Mouse (Mus musculus) layer of hippocampus, adult 18-20 months (tissue): ENCODE measurements around the gene Cacng2. TPM values are rescaled to one million over a fixed set of nuclear protein-coding genes. Genes with fewer than 3 reads are reported as not detected.

Experiments
- DNase-seq, 2 experiments: peaks; one replicate each; pipeline ENCODE4 v3.0.0; 2022; ENCODE audit warnings: low spot score in 2 of 2
- total RNA-seq, 2 experiments: library from RNA; stranded (reverse); gene quantifications; 2 replicates each; pipeline ENCODE4 v1.2.3; 2021

Gene Cacng2
- total RNA-seq, 2 experiments from 2014 or later = 34.4 to 34.9 TPM

- no peak for DNase-seq
Measured at GRCm38 (mm10) chr15:78082841-78083572, 36.8 kb downstream of the Cacng2 start.

GRCm38 (mm10) chr15:78082149-78082548 lies 37.7 kb downstream of the Cacng2 start:
- no peak for DNase-seq

DNA sequence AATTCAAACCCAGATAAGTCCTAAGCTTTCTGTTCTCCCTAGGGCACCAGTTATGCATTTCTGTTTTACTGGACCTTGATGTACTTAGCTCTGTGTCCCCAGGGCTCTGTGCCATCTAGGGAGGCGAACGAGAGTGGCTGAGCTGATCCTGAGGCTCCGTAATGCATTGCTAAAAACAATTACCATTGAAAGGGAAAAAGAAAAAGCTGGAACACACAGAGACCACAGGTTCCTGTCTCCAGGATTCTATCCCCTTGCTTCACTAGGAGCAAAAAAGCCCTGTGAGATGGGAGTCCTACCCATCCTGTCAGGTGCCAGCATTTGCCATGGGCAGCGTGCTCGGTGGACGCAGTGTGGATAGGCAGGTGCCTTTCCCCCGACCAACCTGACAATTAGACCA lies 38.4 kb downstream of the Cacng2 start:
- no peak for DNase-seq

DNA sequence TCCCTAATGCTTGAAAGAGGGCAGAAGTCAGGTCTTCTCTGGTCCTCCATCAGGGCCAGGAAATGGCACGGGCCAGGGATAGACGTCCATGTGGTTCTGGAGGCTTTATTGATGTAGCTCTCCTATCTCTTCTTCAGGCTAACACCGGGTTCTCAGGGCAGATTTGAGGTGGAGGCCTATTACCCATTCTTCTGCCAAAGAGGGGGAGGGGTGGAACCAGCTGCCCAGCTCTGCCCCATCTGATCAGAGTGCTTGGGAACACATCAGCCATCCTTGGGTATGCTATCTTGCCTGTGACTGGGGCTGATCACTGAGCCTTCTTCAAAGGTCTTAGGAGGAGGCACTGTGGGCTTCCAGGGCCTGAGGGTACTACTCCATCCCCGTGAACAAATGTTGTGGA lies 39.5 kb downstream of the Cacng2 start:
- DNase-seq = no peak

GRCm38 (mm10) chr15:78078776-78079628 lies 40.8 kb downstream of the Cacng2 start:
- DNase-seq = no peak

DNA sequence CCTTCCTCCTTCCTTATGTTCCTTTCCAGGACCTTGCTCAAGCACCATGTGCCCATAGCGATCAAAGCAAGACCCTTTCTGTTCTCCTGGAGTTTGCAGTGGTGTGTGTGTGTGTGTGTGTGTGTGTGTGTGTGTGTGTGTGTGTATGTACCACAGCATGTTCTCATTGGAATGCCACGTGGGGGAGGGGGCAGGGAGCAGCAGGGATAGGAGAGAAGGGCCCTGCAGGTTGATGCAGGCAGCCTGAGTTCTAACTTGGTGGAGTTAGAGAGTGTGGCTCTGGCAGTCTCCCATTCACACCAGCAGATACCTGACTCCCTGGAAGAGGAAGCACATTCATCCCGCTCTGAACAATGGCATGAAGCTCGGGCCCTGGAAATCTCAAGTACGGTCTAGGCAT lies 41.6 kb downstream of the Cacng2 start:
- no peak for DNase-seq

- no peak for DNase-seq
Measured at GRCm38 (mm10) chr15:78075921-78076320, 43.9 kb downstream of the Cacng2 start.

DNA sequence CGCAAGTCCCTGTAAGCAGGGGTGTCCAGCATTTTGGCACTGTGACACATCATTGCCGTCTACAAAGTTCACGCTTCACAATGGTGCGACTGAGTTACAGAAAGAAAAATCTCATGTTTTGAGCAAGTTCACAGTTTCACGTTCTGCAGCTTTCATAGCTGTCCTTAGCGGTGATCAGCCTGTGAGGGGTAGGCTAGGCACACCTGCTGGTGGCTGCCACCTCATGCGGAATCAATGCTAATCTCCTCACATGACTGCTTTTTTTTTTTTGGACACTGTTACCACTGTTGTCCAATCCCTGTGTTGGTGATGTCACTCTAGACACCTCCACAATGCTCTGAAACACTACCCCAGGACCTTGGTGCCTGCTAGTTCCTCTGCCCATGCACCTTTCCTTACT lies 46.7 kb downstream of the Cacng2 start:
- DNase-seq = no peak

GRCm38 (mm10) chr15:78066475-78066874 lies 53.4 kb downstream of the Cacng2 start:
- no peak for DNase-seq

DNA sequence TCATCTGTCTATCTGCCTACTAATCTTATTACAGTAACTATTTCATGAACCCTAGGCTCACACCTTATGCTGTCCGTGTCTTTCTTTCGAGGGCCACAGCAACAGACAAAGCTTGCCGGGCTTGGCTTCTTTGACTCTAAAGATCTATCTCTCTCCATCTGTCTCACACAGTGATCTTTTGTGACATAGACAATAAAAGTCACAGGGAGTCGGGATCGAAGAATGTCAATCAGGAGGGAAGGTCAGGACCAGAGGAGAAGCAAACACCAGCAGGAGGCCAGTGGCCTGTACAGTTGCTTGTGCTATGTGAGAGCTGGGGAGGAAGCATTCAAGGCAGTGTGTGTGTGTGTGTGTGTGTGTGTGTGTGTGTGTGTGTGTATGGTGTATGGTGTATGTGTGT lies 54.3 kb downstream of the Cacng2 start:
- no peak for DNase-seq

DNA sequence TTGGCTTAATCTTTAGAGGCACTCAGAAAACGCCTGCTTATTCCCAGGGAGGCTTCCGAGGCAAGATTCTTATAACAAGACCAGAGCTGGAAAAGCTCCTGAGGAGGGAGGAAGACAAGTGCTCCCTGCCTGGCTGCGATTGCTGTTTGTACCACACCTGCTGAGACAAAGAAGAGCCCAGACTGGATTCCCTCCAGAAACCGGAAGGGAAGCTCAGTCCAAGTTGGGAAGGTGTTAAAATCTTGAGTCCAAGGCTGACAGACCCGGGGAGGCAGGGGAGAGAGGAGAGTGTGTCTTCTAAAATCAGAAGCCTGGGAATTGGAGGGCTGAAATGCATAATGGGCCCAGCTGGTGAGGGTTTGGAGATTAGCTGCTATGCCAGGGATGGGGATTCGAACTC lies 55.5 kb downstream of the Cacng2 start:
- DNase-seq = no peak

DNA sequence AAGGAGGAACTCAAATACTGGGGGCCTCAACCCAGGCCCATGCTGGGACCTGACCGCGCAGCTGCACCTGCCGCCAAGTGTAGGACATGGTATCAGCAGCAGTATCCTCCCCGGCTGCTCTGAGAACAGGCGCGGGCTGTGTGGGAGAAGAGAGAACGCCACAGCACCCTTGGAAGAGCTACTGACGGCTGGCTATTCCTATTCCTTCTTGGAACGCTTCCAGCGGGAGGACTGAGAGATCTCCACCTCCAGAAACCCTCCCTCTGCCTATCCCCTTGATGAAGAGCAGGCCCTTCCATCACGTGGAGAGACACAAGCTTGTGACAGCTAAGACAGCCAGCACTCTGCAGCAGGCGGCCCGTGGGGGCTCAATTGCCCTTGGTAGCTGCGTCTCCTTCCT lies 57.4 kb downstream of the Cacng2 start:
- DNase-seq = peak in 1 of 2 experiments; percentile 29

- DNase-seq = no peak
Measured at GRCm38 (mm10) chr15:78056930-78057329, 62.9 kb downstream of the Cacng2 start.

- DNase-seq = peak in 1 of 2 experiments; percentile 22
Measured at GRCm38 (mm10) chr15:78050682-78051081, 69.1 kb downstream of the Cacng2 start.

DNA sequence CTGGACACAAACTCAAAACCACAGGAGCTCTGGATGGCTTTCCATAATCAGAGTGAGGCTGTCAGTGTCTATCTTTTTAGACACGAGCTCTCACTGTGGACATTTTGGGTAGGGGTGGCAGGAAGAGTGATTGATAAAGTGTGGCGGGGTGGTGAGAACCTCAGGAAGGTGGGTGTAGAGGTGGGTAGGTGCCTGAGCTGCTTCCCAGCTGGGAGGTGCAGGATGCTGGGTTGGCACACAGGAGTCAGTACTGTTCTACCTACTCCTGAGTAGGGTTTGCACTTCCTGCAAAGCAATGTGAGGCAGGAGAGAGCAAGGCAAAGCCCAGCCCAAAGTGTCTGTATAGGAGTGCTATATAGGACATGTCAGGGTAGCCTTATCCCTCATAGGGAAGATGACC lies 69.9 kb downstream of the Cacng2 start:
- DNase-seq = no peak

GRCm38 (mm10) chr15:78045842-78046241 lies 74.0 kb downstream of the Cacng2 start:
- DNase-seq = no peak

DNA sequence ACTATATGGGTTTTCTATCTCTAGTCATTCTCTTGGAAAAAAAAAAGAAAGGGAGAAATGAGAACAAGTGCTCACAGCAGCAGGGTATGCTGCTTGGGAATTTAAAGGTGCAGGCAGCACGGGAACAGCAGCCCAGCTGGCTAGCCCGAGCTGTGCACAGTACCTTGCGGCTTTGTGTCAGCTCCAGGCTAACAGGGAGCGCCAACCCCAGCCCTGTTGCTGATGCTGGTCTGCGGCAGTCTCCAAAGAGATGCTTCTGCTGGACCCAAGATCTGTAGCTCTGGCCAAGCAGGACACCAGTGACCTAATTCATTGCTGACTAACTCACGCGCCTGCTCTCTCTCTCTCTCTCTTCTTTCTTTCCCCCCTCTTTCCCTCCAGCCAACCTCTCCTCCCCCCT lies 74.5 kb downstream of the Cacng2 start:
- no peak for DNase-seq

- DNase-seq = peak; percentile 32 to 52
Measured at GRCm38 (mm10) chr15:78044826-78045225, 75.0 kb downstream of the Cacng2 start.

DNA sequence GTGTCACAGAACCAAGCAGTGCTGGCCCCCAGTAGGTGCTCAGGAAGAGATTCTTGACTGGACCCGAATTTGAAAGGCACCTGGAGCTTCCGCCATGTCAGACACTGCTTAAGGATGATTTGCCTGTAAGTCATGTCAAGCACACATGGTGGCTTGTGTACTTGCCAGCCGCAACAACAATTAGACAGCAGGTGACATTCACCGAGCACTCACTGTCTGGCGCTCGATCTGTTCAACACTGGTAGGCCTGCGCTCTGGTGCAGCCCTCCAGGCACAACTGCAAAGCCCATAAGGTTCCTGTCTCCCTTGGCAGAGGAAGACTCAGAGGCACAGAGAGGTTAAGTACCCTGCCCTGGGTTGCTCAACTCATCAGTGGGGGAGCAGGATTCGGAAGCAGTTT lies 77.1 kb downstream of the Cacng2 start:
- peak in 1 of 2 experiments; percentile 34 for DNase-seq

- no peak for DNase-seq
Measured at GRCm38 (mm10) chr15:78037626-78038025, 82.2 kb downstream of the Cacng2 start.

- DNase-seq = no peak
Measured at GRCm38 (mm10) chr15:78036586-78036985, 83.2 kb downstream of the Cacng2 start.

DNA sequence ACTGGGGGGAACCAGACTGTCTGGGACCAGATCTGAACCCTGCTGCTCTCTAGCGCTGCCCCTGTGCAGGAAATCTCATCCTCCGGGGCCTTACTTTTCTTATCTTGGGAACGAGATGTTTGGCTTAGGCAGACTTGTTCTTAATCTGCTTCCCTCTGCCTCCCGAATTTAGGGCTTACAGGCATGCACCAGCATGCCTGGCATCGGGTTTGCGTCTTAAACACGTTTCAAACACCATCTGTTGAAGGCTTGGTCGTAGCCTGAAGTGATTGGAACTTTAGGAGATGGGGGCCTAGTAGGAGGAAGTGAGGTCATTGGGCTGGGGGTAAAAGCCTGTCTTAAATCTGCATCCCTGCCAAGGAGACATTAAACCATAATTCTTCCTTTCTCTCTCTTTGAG lies 89.9 kb downstream of the Cacng2 start:
- DNase-seq = no peak

DNA sequence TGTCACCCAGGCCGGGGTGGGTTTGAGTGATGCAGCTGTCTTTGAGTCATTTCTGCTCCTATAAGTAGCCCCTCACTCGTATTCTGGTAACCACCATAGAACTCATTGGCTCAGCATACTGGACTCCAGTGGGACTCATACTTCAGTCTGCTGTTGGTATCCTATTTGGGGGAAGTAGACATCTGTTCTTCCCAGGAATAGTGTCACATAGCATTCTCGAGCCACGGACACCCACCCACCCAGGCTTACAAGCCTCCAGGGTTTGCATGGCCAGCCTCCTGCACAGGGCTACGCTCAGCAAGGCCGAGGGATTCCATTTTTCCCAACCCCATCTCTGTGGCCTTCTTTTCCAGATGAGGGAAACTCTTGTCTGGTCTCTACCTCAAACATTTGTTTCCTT lies 93.3 kb downstream of the Cacng2 start:
- DNase-seq = no peak
